Mouse (Mus musculus) gastrocnemius, postnatal 14 days (tissue): Measurements from ENCODE around the gene Gpr35. TPM values are rescaled to one million over a fixed set of nuclear protein-coding genes. Genes with fewer than 3 reads are reported as not detected.

ENCODE experiments used
- DNase-seq: peaks from one replicate; pipeline ENCODE4 v3.0.0; 2021; ENCODE audit warnings: mixed read lengths
- intact Hi-C: fragments of 180-260 bp; cut with DNase I; formaldehyde crosslinking; loops from one replicate; pipeline ENCODE4 v1.15.1; 2025; ENCODE audit warnings: low total_unique reads
- total RNA-seq, 2 experiments: library from RNA; stranded (reverse); gene quantifications; 2 replicates each; pipeline ENCODE4 v1.2.3; 2021

The Gpr35 gene
- total RNA-seq, 2 experiments from 2014 or later: 0.16 to 0.43 TPM

DNA sequence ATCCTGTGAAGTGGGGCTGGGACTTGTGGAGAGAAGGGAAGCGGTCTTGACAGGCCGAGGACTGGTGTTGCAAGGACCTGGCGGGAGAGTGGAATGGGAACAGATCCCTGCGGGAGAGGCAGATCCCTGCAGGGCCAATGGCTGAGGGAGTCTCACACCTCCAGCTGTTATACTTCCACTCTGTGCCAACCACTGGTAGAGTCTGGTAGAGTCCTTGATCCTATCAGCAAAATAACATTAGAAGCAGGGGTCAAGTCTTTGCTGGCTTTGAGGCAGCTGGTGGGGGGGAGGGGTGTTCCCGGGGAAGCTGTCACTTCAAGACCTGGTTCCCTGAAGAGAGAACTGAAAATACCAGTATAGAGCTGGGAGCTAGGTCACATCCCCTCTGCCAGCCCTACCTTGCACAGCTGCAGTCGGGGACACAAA lies 25.5 kb downstream of the Gpr35 start:
- intact Hi-C loops: no loop called here

DNA sequence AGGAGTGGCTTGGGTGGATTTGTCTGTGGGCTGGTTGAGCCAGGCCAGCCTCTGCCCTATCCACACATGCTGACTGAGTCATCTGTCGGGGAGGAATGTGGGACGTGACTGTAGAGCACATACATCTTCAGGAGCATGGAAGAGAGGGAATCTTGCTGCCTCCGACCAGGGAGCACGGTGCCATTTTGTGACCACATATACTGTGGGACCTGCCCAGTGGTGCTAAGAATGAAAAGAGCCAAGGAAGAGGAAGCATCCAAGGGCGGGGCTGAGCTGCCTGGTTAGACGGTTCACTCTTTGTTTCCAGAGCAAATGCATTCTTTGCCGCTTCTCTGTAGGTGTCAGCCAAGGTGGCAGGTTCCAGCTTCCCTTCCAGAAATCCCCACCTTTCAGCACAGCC lies 28.0 kb downstream of the Gpr35 start:
- DNase-seq: no peak

More for the DNA sequence above, 25.5 kb downstream of the Gpr35 start:
- DNase-seq: no peak

DNA sequence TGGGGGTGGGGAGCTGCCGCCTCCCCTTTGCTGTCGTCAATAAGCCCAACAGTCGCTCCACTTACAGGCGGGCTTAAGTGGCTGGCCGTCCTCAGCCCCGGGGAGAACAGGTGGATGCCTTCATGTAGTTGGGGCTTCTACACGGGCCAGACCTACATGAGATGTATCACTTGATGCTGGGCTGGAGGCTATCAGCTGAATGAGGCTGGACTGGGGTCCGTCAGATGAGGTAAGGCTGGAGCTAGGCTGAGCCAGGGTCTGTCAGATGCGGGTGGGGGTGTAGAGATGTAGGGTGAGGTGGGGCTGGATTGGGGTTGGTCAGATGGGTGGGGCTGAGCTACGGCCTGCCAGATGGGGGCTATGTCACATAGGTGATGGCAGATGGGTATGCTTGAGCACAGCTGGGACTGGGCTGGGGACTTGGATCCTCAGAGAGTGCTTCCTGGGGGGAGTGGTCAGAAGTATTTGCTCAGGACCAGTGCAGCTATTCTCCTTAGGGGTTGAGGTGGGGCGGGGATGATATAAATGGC lies 28.5 kb downstream of the Gpr35 start:
- DNase-seq: no peak
- intact Hi-C loops: no loop called here

More for the DNA sequence above, 28.0 kb downstream of the Gpr35 start:
- intact Hi-C loops: no loop called here

DNA sequence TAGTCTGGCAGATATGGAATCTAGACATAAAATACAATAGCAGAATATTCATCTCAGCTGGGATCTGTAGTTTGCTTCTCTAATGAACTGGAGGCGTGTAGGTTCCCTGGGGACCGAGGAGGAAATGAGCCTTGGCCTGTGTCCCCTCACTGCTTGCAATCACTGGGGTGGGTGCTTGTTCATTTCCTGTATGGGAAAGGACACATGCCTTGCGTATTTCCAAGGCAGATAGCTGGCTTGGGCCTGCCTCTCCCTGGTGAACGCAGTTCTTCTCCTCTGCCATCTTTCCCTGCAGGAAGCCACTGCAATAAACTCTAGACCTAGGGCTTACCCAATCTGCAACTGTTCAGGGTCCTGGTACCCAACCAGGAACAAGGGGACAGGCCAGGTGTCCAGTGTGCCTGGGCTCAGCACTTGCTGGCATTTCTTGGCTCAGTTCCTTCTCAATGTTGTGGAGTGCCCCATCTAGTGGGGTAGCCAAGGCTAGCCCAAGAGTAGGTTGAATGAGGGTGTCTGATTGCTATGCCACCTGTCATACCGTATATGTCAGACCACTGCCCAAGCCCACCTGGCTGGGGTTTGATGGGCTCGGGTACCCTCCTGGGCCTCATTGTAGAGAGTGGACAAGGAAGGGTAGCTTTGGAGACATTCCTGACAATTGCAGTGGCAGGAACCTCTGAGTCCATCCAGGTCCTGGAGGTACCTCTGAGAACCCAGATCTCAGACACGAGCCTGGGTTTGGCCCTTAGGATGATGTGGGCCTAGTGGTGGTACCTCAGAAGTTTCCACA lies 30.6 kb downstream of the Gpr35 start:
- peak; percentile 40 for DNase-seq
- intact Hi-C loops: no loop called here

DNA sequence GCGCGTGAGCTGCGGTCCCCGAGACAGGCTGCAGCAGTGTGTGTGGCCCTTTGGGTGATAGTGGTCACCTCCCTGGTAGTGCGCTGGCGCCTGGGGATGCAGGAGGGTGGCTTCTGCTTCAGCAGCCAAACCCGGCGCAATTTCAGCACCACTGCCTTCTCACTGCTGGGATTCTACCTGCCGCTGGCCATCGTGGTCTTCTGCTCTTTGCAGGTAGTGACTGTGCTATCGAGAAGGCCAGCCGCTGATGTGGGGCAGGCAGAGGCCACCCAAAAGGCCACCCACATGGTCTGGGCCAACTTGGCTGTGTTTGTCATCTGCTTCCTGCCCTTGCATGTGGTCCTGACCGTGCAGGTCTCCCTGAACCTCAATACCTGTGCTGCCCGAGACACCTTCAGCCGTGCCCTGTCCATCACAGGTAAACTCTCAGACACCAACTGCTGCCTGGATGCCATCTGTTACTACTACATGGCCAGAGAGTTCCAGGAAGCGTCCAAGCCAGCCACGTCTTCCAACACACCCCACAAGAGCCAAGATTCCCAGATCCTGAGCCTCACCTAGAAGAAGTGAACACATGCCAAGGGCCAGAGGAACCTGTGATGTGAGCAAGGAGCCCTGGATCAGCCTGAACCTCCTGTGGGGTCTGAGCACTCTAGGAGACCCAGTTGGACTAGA lies 32.4 kb downstream of the Gpr35 start:
- intact Hi-C loops: no loop called here
- DNase-seq: no peak

DNA sequence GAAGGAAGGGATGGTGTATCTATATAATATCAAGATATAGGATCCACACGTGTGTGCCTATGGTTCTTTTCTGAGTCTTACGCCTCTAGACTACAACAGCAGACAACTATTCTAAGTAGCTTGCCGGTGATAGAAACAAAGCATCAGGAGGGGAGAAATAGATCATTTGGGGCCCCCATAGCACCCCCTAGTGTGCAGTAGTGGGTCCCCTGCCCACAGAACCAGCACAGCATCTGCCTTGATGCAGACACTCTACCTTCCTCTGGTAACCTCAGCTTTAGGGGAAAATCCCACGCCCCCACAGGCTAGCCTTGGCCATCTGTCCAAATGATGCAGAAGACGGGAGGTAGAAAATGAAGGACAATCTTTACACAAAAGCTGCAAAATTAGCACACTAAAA lies 34.3 kb downstream of the Gpr35 start:
- intact Hi-C loops: no loop called here
- DNase-seq: no peak

DNA sequence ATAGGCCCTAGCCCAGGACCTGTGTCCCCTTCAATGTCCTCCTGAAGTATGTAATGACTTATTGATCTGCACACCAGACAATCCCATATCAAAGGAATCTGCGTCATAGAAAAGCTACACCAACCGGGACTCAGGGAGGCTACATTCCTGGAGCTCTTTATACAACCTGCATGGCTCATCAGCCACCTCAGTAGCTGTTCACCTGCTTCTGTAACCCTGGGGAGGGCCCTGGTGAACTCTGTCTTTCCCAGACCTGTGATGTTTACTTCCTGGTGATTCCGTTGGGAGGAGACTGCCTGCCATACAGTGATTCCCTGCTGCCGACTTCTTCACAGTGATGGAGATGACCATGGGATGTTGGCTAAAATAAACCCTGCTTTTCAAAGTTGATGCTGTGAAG lies 38.2 kb downstream of the Gpr35 start:
- no peak for DNase-seq
- intact Hi-C loops: no loop called here

DNA sequence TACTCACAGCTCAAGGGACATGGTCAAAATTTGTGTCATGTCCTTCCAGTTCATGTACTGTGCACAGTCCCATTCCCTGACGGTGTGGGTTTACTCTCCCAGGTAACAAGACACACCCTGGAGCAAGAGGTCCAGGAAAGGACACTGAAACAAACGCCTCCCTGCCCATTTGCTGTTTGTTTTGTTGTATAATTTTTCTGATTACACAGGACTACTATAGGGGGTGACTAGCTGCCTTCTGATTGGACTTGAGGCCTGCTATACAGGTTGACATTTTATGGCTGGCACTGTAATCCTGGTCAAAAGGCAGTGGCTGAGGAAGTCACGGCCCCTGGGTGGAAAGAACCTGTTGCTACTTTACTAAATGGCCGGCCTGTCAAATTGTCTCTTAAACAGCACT lies 39.2 kb downstream of the Gpr35 start:
- intact Hi-C loops: no loop called here
- DNase-seq: no peak

DNA sequence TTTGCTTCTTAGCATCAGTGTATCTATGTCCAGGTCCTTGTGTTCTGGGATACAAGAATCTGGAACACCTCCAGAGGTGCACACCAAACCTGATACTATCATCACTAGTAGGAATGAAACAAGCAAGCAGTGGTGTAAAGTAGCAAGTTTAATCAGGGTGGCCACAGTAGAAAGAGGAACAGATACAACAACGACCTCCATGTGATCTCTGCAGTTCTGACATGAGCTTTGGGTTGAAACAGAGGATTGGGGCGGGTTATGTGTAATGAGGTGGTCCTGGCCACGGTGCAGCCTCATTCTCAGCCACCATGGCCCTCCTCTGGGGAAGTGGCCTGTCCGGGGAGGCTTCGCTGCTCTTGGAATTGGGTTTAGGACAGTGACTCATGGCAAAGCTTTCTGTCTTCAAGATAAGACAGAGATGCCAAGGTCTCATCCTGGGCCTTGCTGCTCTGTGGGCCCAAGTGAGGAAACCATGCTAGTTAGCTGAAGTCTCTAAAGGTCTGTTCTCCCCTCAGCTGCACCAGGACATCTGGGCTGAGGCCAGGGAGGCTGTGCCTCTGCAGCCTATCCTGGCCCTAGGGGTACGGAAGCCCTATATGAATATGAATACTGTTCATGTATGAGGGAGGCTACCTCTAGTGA lies 41.7 kb downstream of the Gpr35 start:
- DNase-seq: no peak
- intact Hi-C loops: no loop called here

DNA sequence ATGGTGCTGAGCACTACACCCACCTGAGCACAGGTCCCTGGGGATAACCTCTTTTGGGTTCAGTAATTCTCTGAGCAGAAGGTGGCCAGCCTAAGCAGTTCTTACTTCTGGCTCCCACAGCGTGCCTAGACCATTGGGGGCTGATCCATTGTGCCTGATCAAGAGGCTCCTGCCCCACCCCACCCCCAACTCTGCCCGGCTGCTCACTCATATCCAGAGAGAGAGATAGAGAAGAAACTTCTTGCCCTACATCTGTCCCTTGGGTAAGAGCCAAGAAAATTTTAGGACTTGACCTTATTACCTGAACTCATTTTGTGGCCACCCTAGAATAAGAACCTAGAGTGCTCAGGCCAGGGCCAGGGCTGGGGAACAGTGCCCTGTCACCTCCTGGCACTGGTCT lies 42.2 kb downstream of the Gpr35 start:
- intact Hi-C loops: no loop called here
- DNase-seq: no peak

DNA sequence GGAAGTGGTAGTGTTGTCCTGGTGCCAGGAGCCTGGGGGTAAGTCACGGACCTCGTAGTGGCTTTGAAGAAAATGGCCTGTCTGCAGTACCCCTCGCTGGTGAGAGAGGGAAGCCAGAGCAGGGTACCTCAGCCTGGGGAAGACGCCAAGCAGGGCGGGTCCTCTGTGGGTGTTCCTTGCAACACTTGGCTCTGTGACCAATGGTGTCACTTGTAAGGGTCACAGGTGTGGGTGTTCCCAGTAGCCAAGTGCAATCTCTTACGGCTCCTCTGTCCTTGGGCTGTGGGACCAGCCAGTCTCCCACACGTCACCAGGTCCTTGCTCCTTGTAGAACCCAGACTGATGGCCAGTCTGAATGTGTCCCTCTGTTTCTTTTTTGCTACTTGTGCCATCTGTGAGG lies 55.4 kb downstream of the Gpr35 start, which contains the start of gene Aqp12:
Aqp12 (plus strand) TSS at position 274 of the 400 bp plus-strand sequence.
- intact Hi-C loops: loop anchor here (5.0 kb wide), 1 partner anchor 44 kb away; no protein-coding TSS in a partner anchor
- DNase-seq: no peak

DNA sequence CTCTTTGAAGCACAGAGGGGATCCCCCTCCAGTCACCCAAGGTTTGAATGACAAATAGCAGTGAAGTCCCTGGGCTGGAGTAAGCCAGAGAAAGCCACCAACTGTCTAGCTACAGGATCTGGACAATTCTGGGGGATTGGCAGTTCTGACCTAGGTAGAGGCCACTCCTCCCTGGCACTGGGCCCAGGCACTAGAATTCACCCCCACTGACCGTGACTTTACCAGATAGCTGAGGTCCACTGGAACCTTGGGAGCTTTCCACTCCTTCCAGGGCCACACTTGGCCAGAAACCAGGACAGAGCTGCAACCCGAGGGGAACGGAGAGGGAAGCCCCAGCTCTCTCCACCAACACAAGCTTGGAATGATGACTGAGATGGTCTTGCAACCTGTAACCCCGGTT lies 58.5 kb downstream of the Gpr35 start:
- no peak for DNase-seq

DNA sequence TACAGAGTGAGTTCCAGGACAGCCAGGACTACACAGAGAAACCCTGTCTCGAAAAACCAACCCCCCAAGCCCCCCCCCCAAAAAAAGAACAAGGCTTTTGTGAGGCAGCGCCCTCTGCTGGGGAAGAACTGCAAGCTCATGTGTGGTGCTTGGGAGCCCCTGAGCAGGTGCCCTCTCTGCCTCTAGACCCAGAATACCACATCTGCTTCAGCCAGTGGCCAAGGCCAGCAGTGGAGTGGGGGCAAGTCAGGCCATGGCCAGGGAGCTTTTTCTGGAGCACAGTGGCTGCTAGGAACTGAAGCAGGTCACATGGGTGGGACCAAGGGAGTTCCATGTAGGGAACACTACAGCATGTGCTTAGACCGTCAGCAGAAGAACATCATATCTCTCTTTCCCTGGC lies 60.1 kb downstream of the Gpr35 start:
- intact Hi-C loops: no loop called here
- no peak for DNase-seq

More for the DNA sequence above, 58.5 kb downstream of the Gpr35 start:
- intact Hi-C loops: loop anchor here (5.0 kb wide), 1 partner anchor 47 kb away; no protein-coding TSS in a partner anchor

DNA sequence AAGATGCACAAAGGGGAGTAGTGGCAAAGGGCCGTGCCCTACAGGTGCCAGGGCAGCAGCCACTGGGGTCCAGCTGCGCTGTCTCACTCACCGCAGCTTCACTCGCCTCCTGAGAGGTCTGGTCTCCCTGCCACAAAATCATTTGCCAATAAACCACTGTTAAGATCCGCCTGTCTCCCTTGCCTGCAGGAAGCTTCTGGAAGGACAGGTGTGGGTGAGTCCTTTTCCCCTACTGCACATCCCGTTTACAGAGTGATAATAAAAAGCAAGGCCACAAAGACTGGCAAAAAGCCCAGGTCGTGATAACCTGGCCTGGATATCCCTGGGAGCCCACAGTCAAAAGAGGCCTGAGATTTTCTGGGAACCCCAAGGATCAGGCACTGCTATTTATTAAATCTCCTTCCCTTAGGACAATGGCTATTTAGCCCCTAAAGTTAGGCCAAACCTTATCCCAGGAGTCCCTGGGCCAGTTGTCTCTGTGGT lies 61.5 kb downstream of the Gpr35 start:
- intact Hi-C loops: no loop called here
- DNase-seq: no peak

DNA sequence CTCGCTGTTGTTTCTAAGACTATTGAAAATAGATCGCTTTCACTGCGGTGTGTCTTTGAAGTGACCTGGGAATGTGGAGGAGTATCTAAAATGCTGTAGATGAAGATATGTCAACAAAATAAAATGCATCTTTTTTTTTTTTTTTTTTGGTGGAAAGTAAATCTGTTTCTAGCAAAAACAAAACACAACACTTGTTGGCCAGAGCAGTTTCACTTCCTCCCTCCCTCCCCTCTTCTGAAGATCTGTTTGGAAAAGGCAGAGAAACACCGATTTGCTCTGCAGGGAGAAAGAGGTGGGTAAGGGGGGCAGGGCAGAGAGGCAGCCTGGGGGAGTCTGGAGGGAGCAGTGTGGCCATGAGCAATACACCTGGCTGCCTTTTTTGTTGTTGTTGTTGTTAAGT lies 62.7 kb downstream of the Gpr35 start:
- intact Hi-C loops: no loop called here
- no peak for DNase-seq

DNA sequence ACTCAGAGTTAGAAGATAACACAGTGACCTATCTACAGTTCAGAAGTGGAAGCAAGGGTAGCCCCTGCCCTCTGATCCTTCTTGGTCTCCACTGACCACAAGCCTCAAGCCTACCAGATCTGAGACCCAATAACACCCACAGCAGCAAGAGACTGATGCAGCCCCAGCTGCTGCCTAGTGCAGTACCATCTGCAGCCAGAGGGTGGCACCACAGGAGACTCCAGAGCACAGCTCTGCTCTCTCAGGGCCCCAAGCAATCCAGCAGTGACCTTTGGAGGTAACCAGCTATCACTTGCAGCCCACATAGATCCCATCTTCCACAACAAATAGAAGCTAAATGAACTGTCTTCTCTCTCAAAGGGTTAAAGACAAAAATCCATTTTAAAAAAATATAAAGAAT lies 63.8 kb downstream of the Gpr35 start:
- DNase-seq: peak; percentile 79
- intact Hi-C loops: no loop called here

DNA sequence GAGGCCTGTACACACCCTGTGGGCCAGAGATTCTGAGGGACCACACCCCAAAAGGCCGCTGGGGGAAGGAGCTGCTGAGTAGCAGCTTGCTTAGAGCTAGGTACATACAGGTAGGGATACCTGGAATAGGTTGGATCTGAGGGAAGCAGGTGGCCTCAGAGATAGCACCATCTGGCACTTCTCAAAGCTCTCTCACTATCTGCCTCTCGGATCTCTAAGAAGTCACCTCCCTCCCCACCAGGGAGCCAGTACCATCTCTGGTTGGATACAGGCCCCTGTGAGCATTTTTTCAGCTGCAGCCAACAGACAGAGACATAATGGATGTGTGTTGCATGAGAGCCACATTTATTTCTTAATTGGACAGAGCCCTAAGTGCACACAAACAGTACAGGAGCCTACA lies 64.5 kb downstream of the Gpr35 start:
- no peak for DNase-seq
- intact Hi-C loops: no loop called here

DNA sequence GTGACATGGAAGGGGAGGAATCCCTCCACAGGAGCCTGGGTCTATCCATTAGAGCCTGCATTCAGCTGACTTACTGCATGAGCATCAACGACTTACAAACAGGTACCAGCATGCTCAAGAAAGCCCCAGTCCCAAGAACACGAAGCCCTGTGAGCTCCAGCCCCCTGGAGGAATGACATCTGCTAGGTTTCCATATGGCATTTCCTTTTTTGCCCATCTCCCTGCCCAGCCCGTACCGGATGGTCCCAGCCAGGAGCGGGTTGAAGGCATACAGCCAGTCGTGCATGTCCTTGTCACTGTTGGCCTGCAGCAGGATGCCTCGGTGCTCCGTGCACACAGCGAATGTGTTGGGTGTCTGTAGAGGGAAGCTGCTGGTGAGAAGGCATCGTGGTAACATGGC lies 68.1 kb downstream of the Gpr35 start:
- DNase-seq: no peak
- intact Hi-C loops: no loop called here

DNA sequence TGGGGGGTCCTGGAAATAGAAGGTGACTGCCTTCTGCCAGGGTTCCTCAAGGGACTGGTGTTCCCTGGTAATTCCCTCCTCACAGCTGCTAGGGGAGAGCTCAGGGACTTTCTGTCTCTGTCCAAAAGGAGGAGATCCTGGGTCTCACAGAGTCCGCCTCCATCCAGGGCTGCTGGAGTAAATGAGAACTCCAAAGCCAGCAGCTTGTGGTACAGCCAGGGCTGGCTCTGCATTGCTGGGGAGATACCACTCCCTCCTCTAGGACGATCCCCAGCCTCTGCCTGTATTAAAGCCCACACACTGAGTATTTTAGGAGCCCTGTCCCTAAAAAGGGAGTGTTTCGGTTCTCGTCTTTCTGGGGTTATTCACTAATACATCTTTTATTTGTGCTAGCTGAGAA lies 69.9 kb downstream of the Gpr35 start:
- intact Hi-C loops: loop anchor here (5.0 kb wide), 1 partner anchor 57 kb away; no protein-coding TSS in a partner anchor
- DNase-seq: no peak

DNA sequence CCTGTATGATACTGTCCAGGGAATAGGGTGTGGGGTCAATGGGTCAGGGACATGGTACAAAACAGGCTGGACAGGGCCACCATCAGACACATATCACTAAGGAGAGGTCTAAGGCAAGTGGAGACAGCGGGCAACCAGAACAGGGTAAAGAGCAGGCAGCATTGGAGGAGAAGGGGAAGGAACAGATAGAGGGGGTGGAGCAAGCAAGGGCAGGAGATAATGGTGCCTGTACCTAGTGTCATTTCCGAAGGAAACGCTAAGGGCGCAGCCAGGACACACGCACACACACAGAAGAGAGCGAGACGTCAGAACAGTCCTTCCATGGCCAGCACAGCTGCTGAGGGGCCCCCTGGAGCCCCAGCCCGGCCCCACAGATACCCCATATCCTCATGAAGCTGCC lies 75.9 kb downstream of the Gpr35 start:
- intact Hi-C loops: no loop called here
- no peak for DNase-seq
